Mouse (Mus musculus) layer of hippocampus, postnatal 10 days (tissue): ENCODE results near the gene Mul1. TPM values are rescaled to one million over a fixed set of nuclear protein-coding genes. Genes with fewer than 3 reads are reported as not detected.

Source experiments
- DNase-seq, 2 experiments: peaks; one replicate each; pipeline ENCODE4 v3.0.0; 2021; ENCODE audit warnings: low spot score in 2 of 2
- total RNA-seq, 2 experiments: library from RNA; stranded (reverse); gene quantifications; 2 replicates each; pipeline ENCODE4 v1.2.3; 2021

The Mul1 gene
- total RNA-seq, 2 experiments from 2014 or later, result 39.1 to 43.4 TPM

DNA sequence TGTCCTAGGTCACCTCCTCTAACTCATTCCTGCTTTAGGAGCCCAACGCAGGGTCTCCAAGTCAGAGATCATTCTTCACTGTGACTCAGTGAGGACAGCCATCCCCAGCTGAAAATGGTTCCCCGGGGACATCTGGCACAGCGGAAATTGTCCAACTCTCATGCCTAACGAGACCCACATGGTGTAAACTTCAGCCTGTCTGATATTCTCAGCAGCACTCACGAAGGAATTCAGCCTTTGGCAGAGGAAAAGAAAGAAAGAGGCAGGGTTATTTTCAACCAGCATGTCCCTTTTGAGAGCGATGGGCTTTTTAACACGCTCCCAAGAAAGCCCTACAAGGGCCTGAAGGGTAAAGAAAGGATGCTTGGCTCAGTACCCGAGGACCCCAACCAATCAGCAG is 3.1 kb upstream of the Mul1 start:
- no peak for DNase-seq

DNA sequence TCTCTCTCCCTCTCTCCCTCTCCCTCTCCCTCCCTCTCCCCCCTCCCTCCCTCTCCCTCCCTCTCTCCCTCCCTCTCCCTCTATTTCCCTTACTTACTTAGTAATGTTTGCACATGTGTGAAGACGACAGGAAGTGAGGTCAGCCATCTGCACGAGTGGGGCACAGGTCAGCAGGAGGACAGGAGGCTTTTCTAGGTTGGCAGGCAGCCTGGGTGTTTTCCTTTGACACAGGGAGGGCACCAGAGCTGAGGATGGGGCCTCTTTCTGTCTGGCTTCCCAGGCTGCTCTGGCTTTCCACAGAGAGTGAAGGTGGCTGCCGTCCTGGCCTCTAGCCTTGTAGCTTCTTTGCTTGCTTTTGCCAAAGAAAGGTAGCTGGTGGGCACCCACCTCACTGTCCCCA is 5.6 kb downstream of the Mul1 start:
- no peak for DNase-seq

GRCm38 (mm10) chr4:138444941-138445340 is 10.5 kb downstream of the Mul1 start:
- DNase-seq, result no peak

GRCm38 (mm10) chr4:138446981-138447380 is 12.5 kb downstream of the Mul1 start:
- DNase-seq, result peak; percentile 52 to 55

DNA sequence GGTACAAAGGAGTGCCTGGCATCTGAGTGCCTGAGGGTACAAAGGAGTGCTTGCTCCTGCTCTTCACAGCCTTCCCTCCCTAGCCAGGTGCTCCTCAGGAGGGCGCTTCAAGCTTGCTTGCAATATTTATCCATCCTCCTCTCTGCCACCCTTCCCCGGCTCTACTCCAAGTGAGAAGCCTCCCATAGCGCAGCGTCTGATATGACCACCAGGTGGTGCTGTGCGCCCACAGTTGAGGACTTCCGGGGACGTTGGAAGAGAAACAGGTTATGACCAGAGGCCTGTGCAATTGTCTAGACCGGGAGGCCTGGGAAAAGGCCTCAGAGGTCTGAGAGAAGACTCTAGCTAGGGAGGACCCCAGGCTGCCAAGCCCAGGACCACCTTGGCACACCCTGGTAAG is 12.9 kb downstream of the Mul1 start:
- peak; percentile 97 to 98 for DNase-seq

GRCm38 (mm10) chr4:138447827-138448602 is 13.5 kb downstream of the Mul1 start:
- no peak for DNase-seq

DNA sequence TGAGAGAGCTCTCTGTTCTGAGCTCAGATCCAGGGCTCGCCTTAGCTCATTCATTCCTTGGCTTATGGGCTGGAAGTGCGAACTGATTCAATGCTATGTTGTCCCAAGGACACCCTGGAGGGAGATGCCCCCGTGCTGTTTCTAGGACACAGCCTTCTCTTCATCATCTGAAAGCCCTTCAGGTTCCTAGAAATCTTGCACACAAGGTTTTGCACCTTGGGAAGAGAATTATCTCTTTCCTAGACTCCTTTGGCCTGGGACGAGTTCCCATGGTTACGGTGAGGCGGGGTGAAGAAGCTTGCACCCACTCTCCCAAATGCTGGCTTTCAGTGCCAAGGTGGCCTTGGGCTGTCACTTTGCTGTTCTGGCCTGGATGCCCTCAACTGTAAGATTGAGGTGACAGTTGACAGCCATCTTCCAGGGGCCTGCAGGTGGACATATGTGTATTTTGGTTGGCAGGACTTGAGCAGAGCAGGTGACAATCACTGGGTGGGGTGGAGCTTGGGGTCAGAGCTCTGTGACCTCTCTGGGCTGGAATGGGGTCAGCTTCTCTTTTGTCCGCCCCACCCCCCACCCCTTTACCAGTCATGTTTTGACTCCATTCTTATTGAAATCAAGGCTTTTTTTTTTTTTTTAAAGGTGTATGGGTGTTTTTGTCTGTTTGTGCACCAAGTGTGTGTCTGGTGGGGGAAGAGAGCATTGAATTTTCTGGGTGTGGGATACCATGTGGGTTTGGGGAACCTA is 14.6 kb downstream of the Mul1 start:
- no peak for DNase-seq

DNA sequence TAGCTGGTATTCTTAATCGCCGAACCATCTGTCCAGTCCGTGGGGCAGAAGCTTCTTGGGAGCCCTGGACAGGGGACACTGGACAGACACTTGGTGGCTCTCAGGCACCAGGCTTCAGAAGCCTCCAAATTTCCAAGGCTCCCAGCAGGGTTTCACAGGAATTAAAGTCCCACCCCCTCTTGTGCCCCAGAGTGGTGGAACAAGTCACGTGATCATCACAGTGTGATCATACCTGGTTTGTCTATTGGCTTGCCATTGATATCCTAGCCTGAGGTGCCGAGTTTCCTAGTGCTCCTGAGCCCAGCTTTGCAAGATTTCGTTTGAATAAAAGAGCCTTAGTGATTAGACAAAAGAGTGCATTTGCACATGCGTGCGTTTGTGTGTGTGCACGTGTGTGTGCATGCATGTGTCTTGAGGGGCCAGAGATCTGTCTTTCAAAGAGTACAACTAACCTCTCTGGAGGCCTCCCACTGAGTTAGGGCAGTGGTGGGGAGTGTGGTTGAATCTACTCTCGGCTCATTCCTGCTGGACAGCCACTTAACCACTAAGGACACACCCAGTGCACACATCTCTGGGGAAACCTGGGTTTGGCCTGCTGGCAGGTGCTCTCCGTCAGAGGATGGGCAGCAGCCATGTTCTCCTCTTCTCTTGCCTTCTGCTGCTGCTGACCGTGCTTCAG is 15.3 kb downstream of the Mul1 start:
- DNase-seq, result no peak

GRCm38 (mm10) chr4:138452306-138453096 is 18.0 kb downstream of the Mul1 start:
- no peak for DNase-seq

DNA sequence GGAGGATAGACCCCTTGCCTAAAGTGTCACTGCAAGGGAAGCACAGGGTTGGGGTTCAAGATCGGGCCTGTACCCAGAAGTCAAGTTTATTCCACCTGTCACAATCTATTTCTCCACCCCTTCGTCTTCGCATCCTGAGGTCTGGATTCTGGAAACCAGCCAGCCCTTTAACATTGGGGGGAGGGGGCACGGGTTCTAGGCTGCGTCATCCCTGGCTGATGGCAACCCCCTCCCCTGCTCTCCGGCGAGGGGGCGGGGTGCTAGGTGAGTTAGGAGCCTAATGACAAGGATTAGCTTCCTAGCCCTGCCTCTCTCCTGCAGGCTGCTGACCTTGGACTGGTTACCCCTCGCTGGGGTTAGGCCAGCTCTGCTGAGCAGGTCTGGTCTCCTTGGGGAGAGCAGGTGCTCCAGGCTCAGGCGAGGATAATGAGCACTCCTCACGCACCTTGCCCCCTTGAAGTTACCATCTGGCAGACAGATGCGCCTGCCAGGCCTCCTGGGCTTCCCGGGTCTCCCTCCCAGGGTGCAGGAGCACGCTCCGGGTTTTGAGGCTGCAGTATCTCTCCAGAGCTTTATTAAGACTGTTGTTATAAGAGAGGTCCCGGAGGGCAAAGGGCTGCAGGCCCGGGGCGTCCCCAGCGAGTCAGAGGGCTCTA is 18.8 kb downstream of the Mul1 start:
- peak in 1 of 2 experiments; percentile 34 for DNase-seq

DNA sequence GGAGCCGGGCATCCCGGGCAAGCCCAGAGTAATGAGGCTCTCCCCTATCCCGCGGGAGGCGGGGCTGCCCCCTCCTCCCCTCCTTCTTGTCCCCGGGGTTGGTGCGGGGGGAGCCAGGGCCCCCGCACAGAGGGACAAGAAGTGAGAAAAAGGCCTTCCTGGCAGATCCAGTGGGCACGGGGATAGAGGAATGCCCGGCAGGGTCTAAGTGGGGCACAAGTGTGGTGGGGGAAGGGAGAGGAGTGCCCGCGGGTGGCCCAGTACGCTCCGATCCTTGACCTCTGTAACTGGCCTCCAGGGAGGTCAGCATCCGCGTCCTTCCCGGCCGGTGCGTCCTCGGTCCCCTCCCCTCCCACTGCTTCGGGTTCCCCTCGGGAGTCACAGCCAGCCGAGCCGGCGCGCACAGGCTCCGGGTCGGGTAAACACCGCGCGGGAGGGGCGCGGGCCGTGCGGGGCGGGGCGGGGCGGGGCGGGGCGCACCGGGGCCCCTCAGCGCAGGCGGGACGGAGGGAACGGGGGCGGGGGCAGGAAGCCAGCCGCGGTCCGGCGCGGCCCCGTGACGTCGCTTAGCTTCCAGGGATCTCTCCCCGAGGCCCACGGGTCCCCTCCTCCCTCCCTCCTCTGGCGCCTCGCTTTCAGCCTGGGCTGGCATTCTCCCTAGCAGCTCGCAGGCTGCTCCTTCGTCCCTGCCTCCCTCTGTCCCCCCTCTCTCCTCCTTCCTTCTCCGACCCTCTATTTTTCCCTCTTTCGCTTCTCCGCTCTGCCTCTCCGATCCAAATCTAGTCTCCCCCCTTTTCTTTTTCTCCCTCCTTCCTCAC is 19.5 kb downstream of the Mul1 start, which contains the start of gene Camk2n1:
Gene Camk2n1 (plus strand): TSS at position 562 of the 818 bp plus-strand sequence.
- peak; percentile 80 to 82 for DNase-seq

GRCm38 (mm10) chr4:138454571-138455140 is 20.2 kb downstream of the Mul1 start:
- DNase-seq, result peak; percentile 73 to 83

- DNase-seq, result peak; percentile 56 to 60
Observed at GRCm38 (mm10) chr4:138455141-138455955, 20.9 kb downstream of the Mul1 start.

- DNase-seq, result peak in 1 of 2 experiments; percentile 47
Observed at GRCm38 (mm10) chr4:138455956-138456341, 21.5 kb downstream of the Mul1 start.

DNA sequence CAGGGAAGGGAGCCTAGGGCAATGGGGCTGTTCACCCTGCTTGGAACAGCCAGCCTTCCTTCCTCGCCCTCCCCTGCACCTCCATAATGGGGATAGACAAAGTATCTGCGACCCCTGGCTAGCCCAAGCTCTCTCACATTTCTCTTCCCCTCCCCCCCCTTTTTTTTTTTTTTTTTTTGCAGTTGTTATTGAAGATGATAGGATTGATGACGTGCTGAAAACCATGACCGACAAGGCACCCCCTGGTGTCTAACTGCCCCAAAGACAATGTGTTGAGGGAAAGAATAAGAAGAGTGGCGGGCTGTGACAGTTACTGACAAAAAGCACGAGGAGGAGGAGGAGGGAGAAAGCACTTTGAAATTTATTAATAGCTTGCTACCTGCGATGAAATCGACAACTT is 22.1 kb downstream of the Mul1 start:
- no peak for DNase-seq

DNA sequence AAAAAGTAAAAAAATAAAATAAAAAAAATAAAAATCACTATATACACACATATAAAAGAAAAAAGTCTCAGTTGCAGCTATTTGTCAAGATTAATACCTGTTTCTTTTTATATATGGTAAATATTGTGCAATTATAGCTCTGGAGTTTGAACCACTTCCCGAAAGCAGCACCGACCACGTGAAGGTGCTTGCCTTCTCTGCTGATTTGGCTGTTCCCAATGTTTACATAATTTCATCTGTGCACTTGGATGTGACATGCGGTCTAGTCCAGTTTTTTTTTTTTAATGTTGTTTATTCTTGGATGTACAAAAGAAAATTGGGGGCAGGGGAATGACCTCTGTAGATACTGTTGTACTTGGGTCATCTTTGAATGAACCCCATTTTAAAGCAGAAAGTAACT is 22.6 kb downstream of the Mul1 start:
- no peak for DNase-seq

DNA sequence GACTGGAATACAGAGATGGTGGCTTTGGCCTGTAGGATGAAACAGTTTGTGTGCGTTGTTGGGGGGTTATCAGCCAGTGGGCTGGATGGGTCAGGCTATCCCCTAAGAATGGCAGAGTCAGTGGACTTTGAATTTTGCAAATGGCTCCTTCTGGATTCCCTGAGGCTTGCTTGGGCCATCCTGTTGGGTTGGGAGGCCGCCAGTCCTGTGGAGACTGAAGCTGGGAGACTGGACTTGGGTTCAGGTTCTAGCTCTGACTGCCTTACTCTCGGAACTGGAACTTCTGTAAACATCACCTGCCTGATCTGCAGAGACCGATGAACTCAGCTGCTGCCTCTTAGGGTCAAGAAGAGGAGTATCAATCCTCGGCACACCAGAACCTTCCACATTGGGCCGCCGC is 23.7 kb downstream of the Mul1 start:
- no peak for DNase-seq

DNA sequence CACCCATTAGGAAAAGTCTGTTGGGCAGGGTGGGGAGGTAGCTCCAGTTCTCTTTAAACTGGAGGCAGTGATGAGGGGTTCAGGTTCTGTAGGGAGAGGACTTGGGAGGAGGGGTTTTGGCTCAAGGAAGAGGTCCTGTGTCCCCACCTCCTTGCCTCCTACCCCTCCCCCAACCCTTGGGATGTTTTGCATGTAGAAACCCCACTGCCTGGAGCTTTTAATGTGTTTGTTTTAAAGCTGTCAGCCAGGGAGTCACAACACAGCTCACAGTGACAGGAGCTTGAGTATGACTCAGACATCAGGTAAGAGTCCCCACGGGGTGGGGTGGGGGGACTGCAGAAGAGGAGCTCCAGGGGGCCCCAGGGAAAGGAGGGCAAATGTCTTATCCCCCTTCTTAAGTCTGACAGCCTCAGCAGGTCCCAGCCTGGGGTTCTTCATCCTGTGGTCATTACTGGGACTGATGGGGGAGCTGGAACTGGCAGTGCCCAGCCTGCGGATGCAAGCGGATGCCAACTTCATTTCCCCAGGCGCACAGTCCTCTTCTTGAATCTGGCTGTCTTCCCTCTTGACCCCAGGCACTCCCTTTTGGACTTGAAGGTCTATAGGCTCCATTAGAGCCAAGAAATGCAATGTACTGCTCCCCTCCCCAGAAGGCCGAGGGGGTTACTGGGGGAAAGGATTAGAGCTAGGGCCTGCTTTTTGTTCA is 24.4 kb downstream of the Mul1 start:
- DNase-seq, result no peak
